In genomic region chr7:139412223-139412950, GRCm38 (mm10) we compare ENCODE assay signal across 10 mouse cellular contexts. TPM values are rescaled to one million over a fixed set of nuclear protein-coding genes. Genes with fewer than 3 reads are reported as not detected.
DNase-seq lines count a peak whose midpoint lies in the region; ATAC-seq and TF ChIP-seq lines count a peak whose summit lies in the region.
"Had no signal": no experiment of that assay in that cellular context is flagged by ENCODE, and none has a peak within 500 bp of the region (broad histone marks: within the 10 kb centered on the region; RNA-seq: fewer than 3 reads in every experiment).

No protein-coding gene starts in this region.

- 26% methylated on average over 8 of the region's 8 CpGs for WGBS in kidney, embryonic 14.5 days
- 30% methylated on average over 8 of the region's 8 CpGs for WGBS in kidney, embryonic 15.5 days
- WGBS in hindbrain, embryonic 10.5 days, result 67% methylated on average over 8 of the region's 8 CpGs
- WGBS in cerebellum, adult 2 months, result 22% methylated on average over 8 of the region's 8 CpGs

- ATAC-seq in kidney, embryonic 14.5 days (ENCODE audit: low FRiP score, low TSS enrichment), result peak; percentile 54
- no peak for ATAC-seq in kidney, embryonic 15.5 days (replicated peaks; ENCODE audit: low FRiP score)

- H3K36me3 ChIP-seq in kidney, embryonic 14.5 days (ENCODE audit: control insufficient read depth, insufficient read depth, low read length), result no peaks in the 10 kb centered on the region
- H3K36me3 ChIP-seq in kidney, embryonic 15.5 days, result no peaks in the 10 kb centered on the region
- no peaks in the 10 kb centered on the region for H3K36me3 ChIP-seq in hindbrain, embryonic 10.5 days
- H3K36me3 ChIP-seq: limb, embryonic 15.5 days had no signal

- no peaks in the 10 kb centered on the region for H3K27me3 ChIP-seq in kidney, embryonic 14.5 days (ENCODE audit: control insufficient read depth, insufficient read depth, low read length)
- no peaks in the 10 kb centered on the region for H3K27me3 ChIP-seq in kidney, embryonic 15.5 days
- no peaks in the 10 kb centered on the region for H3K27me3 ChIP-seq in hindbrain, embryonic 10.5 days (ENCODE audit: insufficient read depth, poor library complexity, severe bottlenecking)
- no peaks in the 10 kb centered on the region for H3K27me3 ChIP-seq in cerebellum, adult 2 months (ENCODE audit: control insufficient read depth, insufficient read depth, low read length)
- H3K27me3 ChIP-seq: limb, embryonic 15.5 days had no signal

- DNase-seq in NIH3T3 (ENCODE audit: low read depth), result peak; percentile 17
- DNase-seq in induced T-regulatory cell, adult 2 months (ENCODE audit: low read depth), result peak; percentile 42
- DNase-seq in naive thymus-derived CD4-positive, alpha-beta T cell, adult 2 months (ENCODE audit: low read depth), result peak; percentile 52
- DNase-seq in hindbrain, embryonic 10.5 days (ENCODE audit: low spot score), result no peak
- DNase-seq in urinary bladder, postnatal 25 days (ENCODE audit: low spot score), result no peak
- DNase-seq in cerebellum, adult 2 months, result no peak
- DNase-seq: cerebellum, postnatal 25 days had no signal

- no peak for TF ChIP-seq CTCF in cerebellum, adult 2 months (IDR thresholded peaks at IDR 0.05; ENCODE audit: borderline replicate concordance, insufficient read depth, low read depth, low read length)

- no peak overlapping the region; the same call in 1 of the 2 replicates for H3K27ac ChIP-seq in kidney, embryonic 14.5 days (ENCODE audit: low read depth, low read length)
- no peak overlapping the region for H3K27ac ChIP-seq in kidney, embryonic 15.5 days
- no peak overlapping the region for H3K27ac ChIP-seq in hindbrain, embryonic 10.5 days
- no peak overlapping the region for H3K27ac ChIP-seq in cerebellum, adult 2 months (ENCODE audit: insufficient read depth, low read length)
- H3K27ac ChIP-seq: limb, embryonic 15.5 days had no signal

- H3K4me1 ChIP-seq in kidney, embryonic 14.5 days (ENCODE audit: control insufficient read depth, insufficient read depth, low read length), result peaks cover 23% of the 10 kb centered on the region
- peaks cover 42% of the 10 kb centered on the region for H3K4me1 ChIP-seq in kidney, embryonic 15.5 days
- peaks cover 21% of the 10 kb centered on the region for H3K4me1 ChIP-seq in hindbrain, embryonic 10.5 days (replicated peaks)
- H3K4me1 ChIP-seq in cerebellum, adult 2 months (ENCODE audit: control insufficient read depth, insufficient read depth, low read length), result peaks cover 76% of the 10 kb centered on the region

- no peak overlapping the region for H3K9ac ChIP-seq in kidney, embryonic 14.5 days (ENCODE audit: low read depth, low read length)
- no peak overlapping the region for H3K9ac ChIP-seq in kidney, embryonic 15.5 days
- H3K9ac ChIP-seq: limb, embryonic 15.5 days had no signal

- no peak for TF ChIP-seq POLR2A in cerebellum, adult 2 months (IDR thresholded peaks at IDR 0.05; ENCODE audit: borderline replicate concordance, insufficient read depth, low read length)

- H3K9me3 ChIP-seq in kidney, embryonic 14.5 days (ENCODE audit: control insufficient read depth, low read length), result no peaks in the 10 kb centered on the region
- no peaks in the 10 kb centered on the region for H3K9me3 ChIP-seq in kidney, embryonic 15.5 days (replicated peaks)
- no peaks in the 10 kb centered on the region for H3K9me3 ChIP-seq in hindbrain, embryonic 10.5 days
- H3K9me3 ChIP-seq: limb, embryonic 15.5 days had no signal

- H3K4me2 ChIP-seq in kidney, embryonic 14.5 days (replicated peaks; ENCODE audit: low read depth, low read length), result no peak overlapping the region
- no peak overlapping the region for H3K4me2 ChIP-seq in kidney, embryonic 15.5 days
- H3K4me2 ChIP-seq: limb, embryonic 15.5 days had no signal

- no peak overlapping the region for H3K4me3 ChIP-seq in kidney, embryonic 14.5 days (ENCODE audit: low read length)
- no peak overlapping the region for H3K4me3 ChIP-seq in kidney, embryonic 15.5 days (replicated peaks)
- no peak overlapping the region for H3K4me3 ChIP-seq in hindbrain, embryonic 10.5 days
- no peak overlapping the region for H3K4me3 ChIP-seq in cerebellum, adult 2 months (replicated peaks; ENCODE audit: insufficient read depth, low read depth, low read length)
- H3K4me3 ChIP-seq: limb, embryonic 15.5 days had no signal

RNA-seq across cellular contexts. Expression of gene Inpp5a, which starts 23.5 kb away (rescaled TPM):
- 19.6 and 26.1 TPM in 2 replicates for polyA plus RNA-seq in kidney, embryonic 14.5 days (2014; fragmentation: Nextera tagmentation; extraction: Ambion mirVana)
- polyA plus RNA-seq in kidney, embryonic 15.5 days (2015; fragmentation: Nextera tagmentation; extraction: Ambion mirVana), result 19.1 and 22.2 TPM in 2 replicates
- 17.9 and 19.0 TPM in 2 replicates for polyA plus RNA-seq in hindbrain, embryonic 10.5 days (2016; fragmentation: Nextera tagmentation; extraction: Ambion mirVana)
- polyA plus RNA-seq in cerebellum, adult 2 months (2012; rRNA removed), result 164 and 181 TPM in 2 replicates

Comparison
In these comparisons a context has a peak if more than half of its experiments do, and no peak if none do; other contexts are left out.
1. DNase-seq: peak in NIH3T3 (single experiment), induced T-regulatory cell, adult 2 months (single experiment) and naive thymus-derived CD4-positive, alpha-beta T cell, adult 2 months (single experiment); none in hindbrain, embryonic 10.5 days (single experiment), urinary bladder, postnatal 25 days (single experiment) and cerebellum, adult 2 months (0 of 2).